Mouse (Mus musculus): ENCODE measurements around the gene Fxyd3. TPM values are rescaled to one million over a fixed set of nuclear protein-coding genes. Genes with fewer than 3 reads are reported as not detected.

The Fxyd3 gene
- not detected for total RNA-seq (2023)

GRCm38 (mm10) chr7:31076492-31076891 is at the start of gene Fxyd3:
Gene Fxyd3, minus strand, starts transcription at chr7:31076704.

GRCm38 (mm10) chr7:31115182-31115581 is 38.7 kb upstream of the Fxyd3 start, which contains the start of gene Hpn:
Gene Hpn, minus strand, starts transcription at chr7:31115290.

DNA sequence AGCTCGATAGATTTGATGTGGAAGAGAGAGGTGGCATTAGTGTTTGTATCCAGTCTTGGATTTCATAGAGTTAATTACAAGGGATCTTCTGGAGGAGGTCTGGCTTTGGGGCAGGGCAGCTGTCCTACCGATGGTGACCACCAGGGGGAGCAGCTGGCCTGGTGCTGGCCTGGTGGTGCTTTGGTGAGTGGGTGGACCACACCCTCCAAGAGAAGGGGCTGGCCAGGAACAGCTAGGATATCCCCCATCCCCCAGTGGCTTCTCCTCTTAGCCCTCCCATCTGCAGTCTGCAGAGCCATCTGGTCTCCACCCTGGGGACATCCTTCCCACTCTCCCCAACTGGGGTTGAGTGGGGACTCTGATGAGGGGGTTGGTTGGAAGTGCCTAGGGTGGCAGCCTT is 17.4 kb downstream of the Fxyd3 start, which contains the start of gene Lgi4:
Gene Lgi4, plus strand, starts transcription at position 235 of the 400 bp plus-strand sequence.

GRCm38 (mm10) chr7:31057071-31057470 is 19.4 kb downstream of the Fxyd3 start, which contains the start of gene Fxyd1:
Gene Fxyd1, minus strand, starts transcription at chr7:31057199.

GRCm38 (mm10) chr7:31051321-31052021 is 25.0 kb downstream of the Fxyd3 start, which contains the start of gene Fxyd7:
Gene Fxyd7, minus strand, starts transcription at chr7:31051467.

GRCm38 (mm10) chr7:31042431-31042910 is 34.0 kb downstream of the Fxyd3 start, which contains the start of gene Fxyd5:
Gene Fxyd5, minus strand, starts transcription at chr7:31042481.

Other genes with a start within 250 kb of the Fxyd3 start
- 1 to 10 TPM; 2.2 to 3.7 TPM for gene Ffar3, start 220.5 kb downstream of the Fxyd3 start, total RNA-seq (2023)
- gene Ffar1, start 215.1 kb downstream of the Fxyd3 start, total RNA-seq (2023), result 10 to 100 TPM; 34.4 to 43.8 TPM
- 1,000 to 10,000 TPM; 1,236 to 1,328 TPM for gene Cd22, start 196.4 kb downstream of the Fxyd3 start, total RNA-seq (2023)
- not detected for gene Mag, start 161.8 kb downstream of the Fxyd3 start, total RNA-seq (2023)
- gene Hamp2, start 152.0 kb downstream of the Fxyd3 start, total RNA-seq (2023), result not detected
- not detected for gene Hamp, start 132.7 kb downstream of the Fxyd3 start, total RNA-seq (2023)
- 100 to 1,000 TPM; 145 to 165 TPM for gene Usf2, start 119.9 kb downstream of the Fxyd3 start, total RNA-seq (2023)
- 1 to 10 TPM; 1.1 to 1.2 TPM for gene Lsr, start 103.2 kb downstream of the Fxyd3 start, total RNA-seq (2023)
- not detected for gene Fam187b, start 102.9 kb downstream of the Fxyd3 start, total RNA-seq (2023)
- gene Fxyd5, start 34.2 kb downstream of the Fxyd3 start, total RNA-seq (2023), result 100 to 1,000 TPM; 134 to 151 TPM
- not detected for gene Fxyd7, start 25.2 kb downstream of the Fxyd3 start, total RNA-seq (2023)
- not detected for gene Fxyd1, start 19.5 kb downstream of the Fxyd3 start, total RNA-seq (2023)
- gene Lgi4, start 17.4 kb downstream of the Fxyd3 start, total RNA-seq (2023), result not detected
- gene Hpn, start 38.6 kb upstream of the Fxyd3 start, total RNA-seq (2023), result not detected
- under 1 TPM; 0.35 to 0.92 TPM for gene Scn1b, start 50.3 kb upstream of the Fxyd3 start, total RNA-seq (2023)
- 100 to 1,000 TPM; 247 to 277 TPM for gene Gramd1a, start 79.2 kb upstream of the Fxyd3 start, total RNA-seq (2023)
- not detected for gene Scgb2b2, start 213.8 kb upstream of the Fxyd3 start, total RNA-seq (2023)
- gene Scgb1b2, start 215.1 kb upstream of the Fxyd3 start, total RNA-seq (2023), result not detected